Mouse (Mus musculus) fat pad, adult 2 months (tissue): ENCODE results near the gene Ncor2.

Source experiments
- DNase-seq: peaks from one replicate; pipeline ENCODE4 v3.0.0-alpha.2; 2011; ENCODE audit warnings: low read depth, low spot score; ENCODE audit errors: extremely low read depth

Ncor2 gene

GRCm38 (mm10) chr5:125132566-125133260 lies 46.3 kb downstream of the Ncor2 start:
- no peak for DNase-seq

- no peak for DNase-seq
Measured at GRCm38 (mm10) chr5:125132069-125132468, 47.0 kb downstream of the Ncor2 start.

- no peak for DNase-seq
Measured at GRCm38 (mm10) chr5:125130406-125130805, 48.6 kb downstream of the Ncor2 start.

- DNase-seq, result no peak
Measured at GRCm38 (mm10) chr5:125128939-125129385, 50.1 kb downstream of the Ncor2 start.

- no peak for DNase-seq
Measured at GRCm38 (mm10) chr5:125127920-125128319, 51.1 kb downstream of the Ncor2 start.

- no peak for DNase-seq
Measured at GRCm38 (mm10) chr5:125127426-125127825, 51.6 kb downstream of the Ncor2 start.

GRCm38 (mm10) chr5:125125966-125126464 lies 53.0 kb downstream of the Ncor2 start:
- DNase-seq, result no peak

GRCm38 (mm10) chr5:125125219-125125618 lies 53.8 kb downstream of the Ncor2 start:
- DNase-seq, result no peak

GRCm38 (mm10) chr5:125124002-125124401 lies 55.0 kb downstream of the Ncor2 start:
- DNase-seq, result no peak

- DNase-seq, result no peak
Measured at GRCm38 (mm10) chr5:125123206-125123605, 55.8 kb downstream of the Ncor2 start.

- DNase-seq, result no peak
Measured at GRCm38 (mm10) chr5:125122546-125122945, 56.5 kb downstream of the Ncor2 start.

- DNase-seq, result no peak
Measured at GRCm38 (mm10) chr5:125122049-125122448, 57.0 kb downstream of the Ncor2 start.

GRCm38 (mm10) chr5:125120517-125121303 lies 58.3 kb downstream of the Ncor2 start:
- DNase-seq, result no peak

- peak; percentile 97 for DNase-seq
Measured at GRCm38 (mm10) chr5:125117238-125117637, 61.8 kb downstream of the Ncor2 start.

- DNase-seq, result no peak
Measured at GRCm38 (mm10) chr5:125113029-125113428, 66.0 kb downstream of the Ncor2 start.

GRCm38 (mm10) chr5:125112588-125112987 lies 66.4 kb downstream of the Ncor2 start:
- no peak for DNase-seq

GRCm38 (mm10) chr5:125111137-125111536 lies 67.9 kb downstream of the Ncor2 start:
- no peak for DNase-seq

GRCm38 (mm10) chr5:125110722-125111121 lies 68.3 kb downstream of the Ncor2 start:
- DNase-seq, result no peak

GRCm38 (mm10) chr5:125110196-125110595 lies 68.8 kb downstream of the Ncor2 start:
- DNase-seq, result no peak

- DNase-seq, result no peak
Measured at GRCm38 (mm10) chr5:125107011-125107651, 71.9 kb downstream of the Ncor2 start.

GRCm38 (mm10) chr5:125106191-125106590 lies 72.8 kb downstream of the Ncor2 start:
- DNase-seq, result no peak

GRCm38 (mm10) chr5:125104841-125105240 lies 74.2 kb downstream of the Ncor2 start:
- no peak for DNase-seq
